Mouse (Mus musculus): ENCODE results near the gene Arid2.

DNA sequence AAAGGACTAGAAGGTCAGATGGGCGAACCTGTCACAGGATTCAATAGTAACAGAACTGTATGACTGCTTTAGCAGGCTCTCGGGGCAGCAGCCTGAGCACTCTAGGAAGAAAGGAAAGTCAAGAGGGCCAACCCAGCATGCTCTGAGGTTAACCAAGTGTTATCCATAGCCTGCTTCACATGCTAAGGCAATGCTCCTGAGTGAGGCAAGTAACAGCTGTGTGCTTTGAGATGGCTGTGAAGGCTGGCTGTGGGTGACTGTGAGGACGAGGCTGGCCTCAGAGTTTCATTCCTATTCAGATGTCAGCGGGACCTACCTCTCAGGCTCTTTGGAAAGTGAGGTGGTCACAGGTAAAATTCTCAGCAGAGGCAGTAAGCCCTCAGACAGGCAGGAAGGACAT is 118.9 kb downstream of the Arid2 start:
- TF ChIP-seq FLI1 (IDR thresholded peaks at IDR 0.05; ENCODE audit: low read length): no peak
- no peak for TF ChIP-seq GATA1 (IDR thresholded peaks at IDR 0.05; ENCODE audit: borderline replicate concordance, low read length)
